Mouse (Mus musculus) spleen, postnatal 0 days (tissue): Measurements from ENCODE around the gene Mxra8. TPM values are rescaled to one million over a fixed set of nuclear protein-coding genes. Genes with fewer than 3 reads are reported as not detected.

Experiments
- polyA plus RNA-seq: library from polyadenylated mRNA; unstranded; fragments of >200 nt; fragmentation: Nextera tagmentation; extraction: Ambion mirVana; gene quantifications from 2 replicates; pipeline ENCODE4 v1.2.1, GENCODE M21; 2015

Mxra8 gene
- polyA plus RNA-seq = 46.8 and 65.4 TPM in 2 replicates

DNA sequence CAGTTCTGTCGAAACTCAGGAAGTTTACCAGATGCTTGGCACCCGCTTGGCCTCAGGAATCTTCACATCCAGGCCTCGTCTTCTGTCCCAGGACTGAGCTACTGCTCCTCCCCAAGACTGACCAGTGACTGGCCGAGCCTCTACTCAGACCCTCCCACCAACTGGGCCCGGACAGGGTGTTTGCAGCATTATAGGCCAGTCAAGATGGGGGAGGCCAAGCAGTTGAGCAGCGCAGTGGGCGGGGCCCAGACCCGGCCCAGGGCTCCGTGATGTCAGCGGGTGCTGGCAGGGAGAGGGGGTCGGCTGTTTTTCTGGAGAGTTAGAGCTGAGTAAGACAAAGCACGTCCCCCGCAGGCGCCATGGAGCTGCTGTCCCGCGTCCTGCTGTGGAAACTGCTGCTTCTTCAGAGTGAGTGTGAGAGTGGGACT is at the start of gene Mxra8:
Gene Mxra8 (plus strand): TSS at position 198 of the 428 bp plus-strand sequence.

DNA sequence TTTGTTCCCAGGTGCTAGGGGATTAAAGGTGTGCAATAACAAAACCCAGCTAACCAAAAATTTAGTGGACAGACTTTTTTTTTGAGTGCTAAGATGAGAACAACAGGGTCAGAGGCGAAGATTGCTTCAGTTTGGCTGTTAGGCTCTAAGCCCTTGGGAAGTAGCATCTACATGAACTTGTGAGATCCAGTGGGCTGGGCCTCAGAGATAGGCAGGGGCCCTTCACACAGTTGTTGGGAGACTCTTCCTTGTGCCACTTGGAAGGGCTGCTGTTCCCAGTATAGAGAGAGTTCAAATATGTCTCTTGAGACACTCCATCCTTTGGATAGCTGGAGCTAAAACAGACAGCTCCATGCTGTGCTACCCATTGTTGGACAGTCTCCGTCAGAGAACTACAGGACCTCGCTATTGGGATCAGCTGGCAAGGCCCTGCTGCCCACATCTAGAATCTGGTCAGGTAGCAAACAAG is 49.4 kb upstream of the Mxra8 start, which contains the start of gene Ankrd65:
Gene Ankrd65 (plus strand): TSS at position 419 of the 469 bp plus-strand sequence.

DNA sequence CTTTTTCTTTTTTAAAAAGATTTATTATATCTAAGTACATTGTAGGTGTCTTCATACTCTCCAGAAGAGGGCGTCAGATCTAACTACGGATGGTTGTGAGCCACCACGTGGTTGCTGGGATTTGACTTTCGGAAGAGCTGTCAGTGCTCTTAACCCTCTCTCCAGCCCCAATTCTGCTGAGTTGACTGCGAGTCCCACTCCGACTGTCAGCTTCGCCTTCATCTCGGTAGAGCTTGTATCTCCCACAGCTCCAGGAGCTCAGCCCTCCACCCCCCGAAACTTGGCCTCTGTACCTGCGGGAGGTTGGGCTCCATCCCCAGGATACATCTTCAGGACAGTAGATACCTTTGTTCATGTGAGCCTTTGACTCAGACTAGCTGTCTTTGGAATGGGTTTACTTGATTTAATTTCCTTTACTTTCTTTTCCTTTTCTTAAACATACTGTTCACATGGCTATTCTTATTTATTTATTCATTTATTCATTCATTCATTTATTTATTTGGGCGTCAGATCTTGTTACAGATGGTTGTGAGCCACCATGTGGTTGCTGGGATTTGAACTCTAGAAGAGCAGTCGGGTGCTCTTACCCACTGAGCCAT is 36.6 kb upstream of the Mxra8 start, which contains the start of gene Mrpl20:
Gene Mrpl20 (plus strand): TSS at position 138 of the 599 bp plus-strand sequence.

DNA sequence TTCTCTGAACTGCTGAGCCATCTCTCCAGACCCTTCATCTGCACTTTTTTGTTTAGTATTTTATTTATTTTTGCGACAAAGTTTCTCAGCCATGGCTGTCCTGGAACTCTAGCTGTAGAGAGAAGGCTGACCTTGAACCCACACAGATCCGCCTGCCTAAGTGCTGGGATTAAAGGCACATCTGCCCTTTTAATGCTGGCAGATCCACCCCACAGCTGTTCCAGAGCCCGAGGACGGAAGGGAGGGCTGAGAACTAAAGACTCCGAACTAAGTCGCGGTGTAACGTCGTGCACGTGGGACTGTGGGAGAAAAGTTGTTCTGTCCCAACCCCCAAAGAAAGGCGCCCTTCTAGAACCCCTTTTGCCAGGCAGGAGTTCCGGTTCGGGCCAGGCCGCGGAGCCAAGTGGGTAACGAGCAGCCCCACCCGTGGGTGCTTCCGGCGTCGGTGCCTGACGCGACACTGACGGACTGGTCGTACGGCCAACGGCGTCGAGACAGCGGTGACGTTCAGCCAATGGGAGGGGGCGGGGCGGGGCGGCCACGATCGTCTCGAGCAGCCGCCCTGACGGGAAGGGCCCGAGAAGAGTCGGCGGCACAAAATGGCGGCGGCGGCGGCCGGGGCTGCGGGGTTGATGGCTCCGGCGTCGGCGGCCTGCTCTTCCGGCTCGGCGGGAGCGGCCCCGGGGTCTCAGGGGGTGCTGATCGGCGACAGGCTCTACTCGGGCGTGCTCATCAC is 27.4 kb upstream of the Mxra8 start, which contains the start of gene Ccnl2:
Gene Ccnl2 (plus strand): TSS at position 561 of the 736 bp plus-strand sequence.

DNA sequence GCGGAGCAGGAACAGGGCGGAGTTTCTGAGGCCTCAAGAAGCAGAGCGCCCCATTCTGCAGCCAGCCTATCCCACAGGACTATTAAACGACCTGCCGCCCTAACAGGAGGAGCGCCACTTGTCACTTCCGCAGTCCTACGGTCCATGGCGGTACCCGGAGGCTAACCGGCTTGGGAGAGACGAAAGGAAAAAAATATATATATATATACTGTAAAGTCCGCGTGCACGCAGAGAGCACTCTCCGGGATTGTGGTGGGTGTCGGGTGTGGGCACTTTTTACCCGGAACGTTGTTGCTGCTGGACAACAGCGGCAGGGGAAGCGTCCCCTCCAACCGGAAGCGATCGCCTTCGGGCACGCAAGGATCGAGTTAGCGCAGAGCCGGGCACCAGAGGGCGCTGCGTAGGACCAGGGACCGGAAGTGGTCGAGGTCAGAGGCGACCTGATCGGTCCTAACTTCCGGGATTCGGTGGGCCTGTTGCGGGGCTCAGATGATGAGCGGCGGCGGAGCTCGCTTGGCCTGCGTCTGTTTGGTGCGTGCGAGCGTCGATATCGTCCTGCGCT is 8.2 kb upstream of the Mxra8 start, which contains the start of gene Aurkaip1:
Gene Aurkaip1 (plus strand): TSS at position 68 of the 562 bp plus-strand sequence.

DNA sequence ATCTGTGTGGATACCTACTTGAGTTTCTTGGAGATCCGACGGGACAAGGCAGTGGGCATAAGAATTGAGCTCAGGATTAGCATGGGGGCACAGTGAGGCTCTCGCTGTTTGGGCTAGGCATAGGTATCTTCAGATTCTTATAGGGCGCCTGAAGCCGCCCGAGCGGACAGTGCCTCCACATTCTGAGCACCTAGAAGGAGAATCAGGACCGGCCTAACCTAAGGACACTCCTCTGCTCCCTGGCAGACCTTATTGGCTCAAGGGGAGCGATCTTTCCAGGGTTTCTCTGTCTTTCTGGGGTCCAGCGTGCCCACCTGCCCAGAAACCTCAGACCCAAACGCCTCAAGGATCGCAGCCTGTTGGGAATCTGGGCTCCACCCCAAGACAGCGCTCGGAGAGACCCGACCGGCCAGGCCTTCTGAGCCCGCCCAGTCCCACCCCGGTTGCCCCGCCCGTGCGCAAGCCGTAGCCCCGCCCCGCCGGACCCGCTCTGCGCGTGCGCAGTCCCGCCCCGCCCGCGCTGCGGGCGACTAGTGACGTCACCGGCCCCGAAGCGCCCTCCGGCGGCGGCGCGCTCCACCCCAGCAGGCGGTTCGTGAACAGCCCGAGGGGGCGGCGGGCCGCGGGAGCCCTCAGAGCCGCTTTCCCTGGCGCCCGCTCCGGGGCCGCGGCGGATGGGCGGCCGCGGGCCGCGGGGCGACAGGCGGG is 7.5 kb downstream of the Mxra8 start, which contains the start of gene Dvl1:
Gene Dvl1 (plus strand): TSS at position 532 of the 708 bp plus-strand sequence.

DNA sequence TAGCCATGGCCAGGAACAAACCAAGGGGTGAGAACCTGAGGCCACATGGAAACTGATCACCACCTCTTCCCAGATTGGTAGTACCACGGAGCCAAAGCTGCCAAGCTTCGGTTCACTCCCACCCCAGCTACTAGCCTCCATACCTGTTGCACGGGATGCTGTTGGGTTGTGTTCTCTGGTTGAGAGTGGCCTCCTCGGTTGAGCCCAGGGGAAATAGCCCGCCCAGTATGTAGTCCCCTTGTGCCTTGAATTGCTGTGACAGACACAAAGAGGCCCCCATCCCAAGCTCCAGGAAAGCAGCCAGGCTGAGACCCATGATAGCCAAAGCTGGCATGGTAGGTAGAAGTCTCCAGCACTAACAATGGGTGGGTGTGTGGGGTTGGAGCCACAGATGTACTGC is 23.5 kb downstream of the Mxra8 start, which contains the start of gene Tas1r3:
Gene Tas1r3 (minus strand): TSS at position 362 of the 400 bp plus-strand sequence.

DNA sequence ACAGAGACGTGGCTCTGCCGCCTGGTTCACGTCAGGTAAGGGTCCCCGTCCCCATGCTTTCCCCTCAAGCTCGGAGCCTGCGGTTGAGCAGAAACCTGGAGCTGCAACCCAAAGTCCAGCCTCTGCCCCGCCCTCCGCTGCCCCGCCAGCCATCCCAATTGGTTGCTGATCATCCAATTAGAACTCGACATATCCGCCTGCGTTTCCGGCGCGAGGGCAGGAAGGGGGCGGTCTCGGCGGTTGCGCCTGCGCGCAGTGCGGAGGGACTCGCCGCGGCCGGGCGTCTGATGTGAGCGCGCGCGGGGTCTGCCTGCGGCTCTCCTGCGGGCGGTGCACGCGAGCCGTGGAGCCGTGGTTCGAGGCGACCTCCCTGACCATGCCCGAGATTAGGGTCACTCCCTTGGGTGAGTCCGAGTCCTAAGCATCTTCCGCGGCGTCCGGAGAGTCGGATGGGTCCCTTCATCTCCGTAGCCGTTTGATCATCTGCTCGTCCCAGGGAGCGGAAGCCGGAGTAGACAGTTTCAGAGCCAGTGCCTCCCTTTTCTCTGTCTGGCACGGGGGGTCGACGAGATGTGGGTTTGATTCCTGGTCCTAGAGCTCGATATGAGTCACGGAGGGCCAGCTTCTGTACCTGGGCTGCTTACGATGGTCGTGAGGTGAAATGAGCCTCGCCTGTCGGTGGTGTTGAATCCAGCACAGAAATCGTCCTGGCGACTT is 30.0 kb downstream of the Mxra8 start, which contains the start of the genes Cptp and Ints11:
Gene Cptp (minus strand): TSS at position 124 of the 717 bp plus-strand sequence.
Gene Ints11 (plus strand): TSS at position 230 of the 717 bp plus-strand sequence.

DNA sequence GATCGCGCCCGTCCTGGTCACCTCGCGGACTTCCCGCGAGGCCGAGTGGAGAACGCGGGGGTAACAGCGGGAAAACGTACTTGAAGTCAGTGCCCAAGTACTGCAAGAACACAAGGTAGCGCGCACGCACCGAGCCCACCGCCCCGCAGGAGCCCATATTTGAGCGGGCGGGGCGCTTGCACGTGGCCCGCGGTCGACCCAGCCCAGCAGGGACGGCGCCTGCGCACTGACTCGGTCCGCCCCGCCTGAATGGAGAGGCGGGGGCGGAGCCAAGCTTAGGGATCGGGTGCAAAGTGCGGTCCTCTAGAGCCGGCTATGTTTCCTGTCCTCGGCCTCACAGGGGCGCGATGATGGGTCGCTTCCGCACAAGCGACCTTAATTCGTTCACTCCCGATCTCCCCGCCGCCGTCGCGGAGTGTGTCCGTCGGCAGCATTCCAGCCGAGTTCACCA is 52.1 kb downstream of the Mxra8 start, which contains the start of the genes Pusl1 and Acap3:
Gene Pusl1 (minus strand): TSS at position 231 of the 451 bp plus-strand sequence.
Gene Acap3 (plus strand): TSS at position 272 of the 451 bp plus-strand sequence.

Other genes with a start within 250 kb of the Mxra8 start
- 7.6 and 7.7 TPM in 2 replicates for gene Slc35e2, start 238.3 kb upstream of the Mxra8 start, polyA plus RNA-seq
- gene Cdk11b, start 214.8 kb upstream of the Mxra8 start, polyA plus RNA-seq = 54.0 and 56.7 TPM in 2 replicates
- not detected in 2 replicates for gene Gm10563, start 194.3 kb upstream of the Mxra8 start, polyA plus RNA-seq
- 56.8 and 75.1 TPM in 2 replicates for gene Mmp23, start 186.3 kb upstream of the Mxra8 start, polyA plus RNA-seq
- gene Mib2, start 170.5 kb upstream of the Mxra8 start, polyA plus RNA-seq = 7.3 and 10.4 TPM in 2 replicates
- 2.0 and 3.1 TPM in 2 replicates for gene Fndc10, start 145.3 kb upstream of the Mxra8 start, polyA plus RNA-seq
- gene Ssu72, start 134.9 kb upstream of the Mxra8 start, polyA plus RNA-seq = 82.9 and 89.4 TPM in 2 replicates
- 0.31 and 0.65 TPM in 2 replicates for gene Tmem240, start 104.9 kb upstream of the Mxra8 start, polyA plus RNA-seq
- gene Atad3a, start 78.6 kb upstream of the Mxra8 start, polyA plus RNA-seq = 45.9 and 48.6 TPM in 2 replicates
- gene Vwa1, start 65.0 kb upstream of the Mxra8 start, polyA plus RNA-seq = 7.7 and 9.2 TPM in 2 replicates
- gene Tmem88b, start 53.8 kb upstream of the Mxra8 start, polyA plus RNA-seq = 0.05 TPM in 2 replicates
- 0.41 and 0.63 TPM in 2 replicates for gene Ankrd65, start 49.2 kb upstream of the Mxra8 start, polyA plus RNA-seq
- 202 and 239 TPM in 2 replicates for gene Mrpl20, start 36.8 kb upstream of the Mxra8 start, polyA plus RNA-seq
- 89.4 and 98.1 TPM in 2 replicates for gene Ccnl2, start 27.2 kb upstream of the Mxra8 start, polyA plus RNA-seq
- 120 and 131 TPM in 2 replicates for gene Aurkaip1, start 8.4 kb upstream of the Mxra8 start, polyA plus RNA-seq
- gene Dvl1, start 7.7 kb downstream of the Mxra8 start, polyA plus RNA-seq = 4.9 and 5.7 TPM in 2 replicates
- 0.14 and 0.18 TPM in 2 replicates for gene Tas1r3, start 23.7 kb downstream of the Mxra8 start, polyA plus RNA-seq
- 7.5 and 8.4 TPM in 2 replicates for gene Cptp, start 29.8 kb downstream of the Mxra8 start, polyA plus RNA-seq
- 31.6 and 32.7 TPM in 2 replicates for gene Ints11, start 29.9 kb downstream of the Mxra8 start, polyA plus RNA-seq
- gene Pusl1, start 52.1 kb downstream of the Mxra8 start, polyA plus RNA-seq = 26.0 and 27.2 TPM in 2 replicates
- 8.0 and 10.8 TPM in 2 replicates for gene Acap3, start 52.1 kb downstream of the Mxra8 start, polyA plus RNA-seq
- gene Ube2j2, start 104.2 kb downstream of the Mxra8 start, polyA plus RNA-seq = 73.1 and 76.2 TPM in 2 replicates
- 205 and 213 TPM in 2 replicates for gene C1qtnf12, start 122.6 kb downstream of the Mxra8 start, polyA plus RNA-seq
- gene B3galt6, start 153.0 kb downstream of the Mxra8 start, polyA plus RNA-seq = 6.3 and 6.5 TPM in 2 replicates
- gene Sdf4, start 153.2 kb downstream of the Mxra8 start, polyA plus RNA-seq = 104 and 111 TPM in 2 replicates
- 1.2 and 1.3 TPM in 2 replicates for gene Tnfrsf4, start 174.2 kb downstream of the Mxra8 start, polyA plus RNA-seq
- gene Tnfrsf18, start 186.5 kb downstream of the Mxra8 start, polyA plus RNA-seq = 1.2 and 2.7 TPM in 2 replicates
- 0.16 and 0.45 TPM in 2 replicates for gene Ttll10, start 219.7 kb downstream of the Mxra8 start, polyA plus RNA-seq